Mouse (Mus musculus) heart, postnatal 36 days (tissue): ENCODE data around the gene Mfsd12. TPM values are rescaled to one million over a fixed set of nuclear protein-coding genes. Genes with fewer than 3 reads are reported as not detected.

ENCODE experiments used
- DNase-seq, 2 experiments: peaks; one replicate each; pipeline ENCODE4 v3.0.0; 2021 to 2022
- intact Hi-C: fragments of 180-260 bp; cut with DNase I; formaldehyde crosslinking; loops from one replicate; pipeline ENCODE4 v1.15.1; 2025
- total RNA-seq, 2 experiments: library from RNA; stranded (reverse); gene quantifications; 2 replicates each; pipeline ENCODE4 v1.2.3; 2021

The Mfsd12 gene
- total RNA-seq, 2 experiments from 2014 or later = 11.7 to 12.5 TPM

GRCm38 (mm10) chr10:81378553-81379182, 21.4 kb downstream of the Mfsd12 start:
- peak; percentile 100 for DNase-seq
- intact Hi-C loops = no loop called here

DNA sequence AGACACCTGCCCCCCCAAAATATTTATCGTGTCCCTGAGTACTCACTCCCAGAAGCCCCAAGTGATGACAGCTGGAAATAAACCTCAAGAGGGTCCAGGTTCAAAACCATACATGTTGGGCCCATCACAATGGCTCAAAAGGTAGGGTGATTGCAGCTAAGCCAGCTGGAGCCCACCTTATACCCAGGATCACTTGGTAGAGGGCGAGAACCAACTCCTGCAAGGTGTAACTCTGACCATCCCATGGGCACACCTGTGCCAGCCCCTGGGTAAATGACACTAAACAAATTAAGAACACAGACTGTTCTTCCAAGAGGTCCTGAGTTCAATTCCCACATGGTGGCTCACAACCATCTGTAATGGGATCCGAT, 21.9 kb downstream of the Mfsd12 start:
- intact Hi-C loops = no loop called here
- DNase-seq = no peak

- intact Hi-C loops = loop anchor here (10.0 kb wide), 1 partner anchor 165 kb away; the partner anchor contains the start of gene Gna11
- no peak for DNase-seq
Measured at GRCm38 (mm10) chr10:81379809-81380378, 22.6 kb downstream of the Mfsd12 start.

GRCm38 (mm10) chr10:81382039-81382438, 24.7 kb downstream of the Mfsd12 start:
- intact Hi-C loops = loop anchor here (10.0 kb wide), 1 partner anchor 163 kb away; the partner anchor contains the start of gene Gna11
- no peak for DNase-seq

DNA sequence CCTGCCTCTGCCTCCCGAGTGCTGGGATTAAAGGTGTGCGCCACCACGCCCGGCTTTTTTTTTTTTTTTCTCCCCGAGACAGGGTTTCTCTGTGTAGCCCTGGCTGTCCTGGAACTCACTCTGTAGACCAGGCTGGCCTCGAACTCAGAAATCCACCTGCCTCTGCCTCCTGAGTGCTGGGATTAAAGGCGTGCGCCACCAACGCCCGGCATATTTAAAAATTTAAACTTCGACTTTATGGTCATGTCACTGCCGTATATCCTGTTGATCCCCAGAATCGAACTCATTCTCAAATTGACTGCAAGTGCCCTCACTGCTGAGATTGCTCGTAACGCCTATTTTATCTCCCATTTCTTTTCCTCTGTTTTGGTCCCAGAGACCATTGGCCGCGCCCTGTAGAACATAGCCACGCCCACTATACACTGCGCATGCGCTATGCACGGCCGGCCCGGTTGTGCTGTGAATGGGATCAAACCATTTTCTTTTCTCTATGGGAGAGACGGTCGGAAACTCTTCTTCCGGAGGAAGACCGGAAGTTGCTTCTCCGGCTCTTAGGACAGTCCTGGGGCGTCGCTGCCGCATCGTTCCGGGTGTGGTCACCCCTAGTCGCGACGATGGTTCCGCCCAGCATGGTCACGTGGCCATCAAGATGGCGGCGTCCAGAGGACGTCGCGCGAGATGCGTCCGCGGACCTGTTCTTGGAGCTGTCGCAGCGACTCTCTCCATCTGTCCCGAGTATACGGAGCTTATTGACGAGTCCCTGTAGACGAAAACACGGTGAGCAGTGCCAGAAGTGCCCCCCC, 26.7 kb downstream of the Mfsd12 start, which contains the start of the genes Dohh and Gm48551:
Gene Dohh, plus strand, starts transcription at position 627 of the 803 bp plus-strand sequence.
Gene Gm48551, plus strand, starts transcription at position 665 of the 803 bp plus-strand sequence.
- peak; percentile 99 to 100 for DNase-seq
- intact Hi-C loops = loop anchor here (10.0 kb wide), 1 partner anchor 161 kb away; the partner anchor contains the start of gene Gna11

- intact Hi-C loops = loop anchor here (10.0 kb wide), 1 partner anchor 160 kb away; the partner anchor contains the start of gene Gna11
- no peak for DNase-seq
Measured at GRCm38 (mm10) chr10:81384605-81384982, 27.3 kb downstream of the Mfsd12 start.

- intact Hi-C loops = loop anchor here (10.0 kb wide), 1 partner anchor 159 kb away; the partner anchor contains the start of gene Gna11
Measured at GRCm38 (mm10) chr10:81385603-81386306, 28.5 kb downstream of the Mfsd12 start.

DNA sequence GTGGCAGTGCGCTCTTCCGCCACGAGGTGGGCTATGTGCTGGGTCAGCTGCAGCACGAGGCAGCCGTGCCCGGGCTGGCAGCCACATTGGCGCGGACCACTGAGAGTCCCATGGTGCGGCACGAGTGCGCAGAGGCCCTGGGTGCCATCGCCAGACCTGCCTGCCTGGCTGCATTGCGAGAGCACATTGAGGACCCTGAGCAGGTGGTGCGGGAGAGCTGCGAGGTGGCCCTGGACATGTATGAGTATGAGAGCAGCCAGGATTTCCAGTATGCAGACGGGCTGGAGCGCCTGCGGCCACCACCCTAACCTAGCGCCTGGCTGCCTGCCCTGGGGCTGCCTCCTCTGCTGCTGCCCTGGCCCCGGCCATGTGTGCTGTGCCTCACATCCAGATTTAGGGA, 30.4 kb downstream of the Mfsd12 start:
- no peak for DNase-seq
- intact Hi-C loops = loop anchor here (10.0 kb wide), 1 partner anchor 157 kb away; the partner anchor contains the start of gene Gna11

More at GRCm38 (mm10) chr10:81385603-81386306, 28.5 kb downstream of the Mfsd12 start:
- no peak for DNase-seq

GRCm38 (mm10) chr10:81388505-81389055, 31.3 kb downstream of the Mfsd12 start, which contains the start of gene Gm48552:
Gene Gm48552, plus strand, starts transcription at chr10:81389005.
- DNase-seq = no peak
- intact Hi-C loops = loop anchor here (1.0 to 10.0 kb wide), 2 partner anchors 62 to 156 kb away; partner anchors contain the start of gene Gna11

GRCm38 (mm10) chr10:81389373-81389772, 32.1 kb downstream of the Mfsd12 start:
- peak in 1 of 2 experiments; percentile 19 for DNase-seq
- intact Hi-C loops = loop anchor here (1.0 to 10.0 kb wide), 2 partner anchors 61 to 155 kb away; partner anchors contain the start of gene Gna11

- peak; percentile 85 for DNase-seq
- intact Hi-C loops = loop anchor here (1.0 to 10.0 kb wide), 2 partner anchors 60 to 155 kb away; partner anchors contain the start of gene Gna11
Measured at GRCm38 (mm10) chr10:81389801-81390677, 32.7 kb downstream of the Mfsd12 start.

GRCm38 (mm10) chr10:81390678-81390965, 33.3 kb downstream of the Mfsd12 start:
- DNase-seq = no peak
- intact Hi-C loops = no loop called here

DNA sequence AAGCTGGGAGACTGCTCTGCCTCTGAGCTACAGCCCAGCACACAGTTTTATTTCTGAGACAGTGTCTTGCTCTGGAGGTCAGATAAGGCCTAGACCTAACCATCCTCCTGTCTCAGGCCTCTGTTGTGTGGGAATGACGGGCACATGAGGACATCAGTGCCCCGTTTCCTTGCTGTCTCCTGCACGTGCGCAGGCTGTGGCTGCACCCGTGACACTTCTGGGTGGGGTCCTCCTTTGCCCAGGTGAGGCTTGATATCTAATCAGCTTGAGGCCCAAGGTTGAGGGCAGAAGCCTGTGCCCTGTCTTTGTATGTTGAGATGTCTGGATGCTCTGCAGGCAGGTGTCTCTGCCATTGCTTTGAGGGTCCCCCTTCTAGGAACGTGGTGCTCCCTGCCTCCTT, 35.0 kb downstream of the Mfsd12 start:
- DNase-seq = no peak
- intact Hi-C loops = no loop called here

DNA sequence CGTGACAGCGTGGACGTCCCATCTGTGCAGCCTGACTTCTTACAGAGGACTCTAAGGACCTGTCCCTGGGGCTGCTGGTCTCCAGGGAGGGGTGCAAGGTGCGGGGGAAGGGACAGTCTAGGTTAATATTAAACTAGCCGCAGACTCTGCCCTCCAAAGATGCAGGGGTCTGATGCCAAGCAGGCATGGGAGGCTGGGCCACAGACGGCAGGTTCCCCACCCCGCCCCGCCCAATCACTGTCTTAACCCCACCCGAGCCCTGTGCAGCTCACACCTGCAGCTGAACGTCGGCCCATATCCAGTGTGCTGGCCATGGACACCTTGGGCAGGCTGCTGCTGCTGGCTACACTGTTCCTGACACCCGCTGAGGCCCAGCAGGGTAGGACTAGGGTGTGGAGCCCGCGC, 35.5 kb downstream of the Mfsd12 start, which contains the start of gene Smim24:
Gene Smim24, plus strand, starts transcription at position 271 of the 405 bp plus-strand sequence.
- DNase-seq = no peak
- intact Hi-C loops = no loop called here

DNA sequence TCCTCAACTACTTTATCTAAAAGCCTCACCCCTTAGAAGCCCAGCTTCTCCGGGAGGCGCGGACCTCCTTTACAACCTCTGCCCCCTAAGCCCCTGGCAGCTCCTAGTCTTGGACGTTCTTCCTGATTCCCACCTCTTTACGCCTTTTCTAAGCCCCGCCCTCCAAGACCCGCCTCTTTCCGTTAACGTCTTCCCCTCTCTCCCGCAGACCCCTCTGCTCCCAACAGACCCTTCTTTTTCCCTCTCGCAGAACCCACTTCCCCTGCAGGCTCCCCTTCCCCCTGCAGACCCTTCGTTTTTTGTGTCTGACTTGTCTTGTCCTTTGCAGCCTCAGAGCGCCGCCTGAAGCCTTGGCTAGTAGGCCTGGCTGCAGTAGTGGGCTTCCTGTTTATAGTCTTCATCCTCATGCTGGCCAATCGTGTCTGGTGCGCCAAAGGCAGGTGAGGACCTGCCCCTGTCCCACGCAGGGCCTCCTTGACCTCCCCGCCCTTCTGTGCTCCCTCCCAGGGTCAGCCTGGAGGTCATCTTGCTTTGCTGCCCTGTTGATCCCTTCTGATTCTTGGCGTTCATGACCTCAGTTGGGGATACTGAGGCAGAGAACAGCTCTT, 36.3 kb downstream of the Mfsd12 start:
- peak; percentile 56 to 63 for DNase-seq
- intact Hi-C loops = loop anchor here (2.0 kb wide), 1 partner anchor 47 kb away; no protein-coding TSS in a partner anchor

- peak; percentile 78 to 86 for DNase-seq
- intact Hi-C loops = loop anchor here (2.0 kb wide), 1 partner anchor 46 kb away; no protein-coding TSS in a partner anchor
Measured at GRCm38 (mm10) chr10:81395127-81395526, 37.8 kb downstream of the Mfsd12 start.

DNA sequence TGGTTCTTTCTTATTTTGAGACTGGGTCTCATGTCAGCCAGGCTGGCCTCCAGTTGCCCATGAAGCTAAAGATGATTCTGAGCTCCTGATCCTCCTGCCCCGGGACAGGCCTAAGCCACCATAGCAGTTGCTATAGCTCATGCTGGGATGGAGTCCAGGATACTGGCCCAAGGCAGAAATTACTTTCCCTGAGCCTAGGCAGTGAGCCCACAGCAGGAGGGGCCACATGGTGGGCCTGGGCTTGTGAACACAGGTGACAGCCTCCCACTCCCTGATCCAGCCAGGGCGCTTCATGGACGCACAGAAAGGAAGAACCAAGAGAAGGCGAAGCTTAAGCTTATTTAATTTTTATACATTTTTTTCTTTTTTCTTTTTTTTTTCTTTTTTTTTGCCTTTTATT, 38.6 kb downstream of the Mfsd12 start:
- DNase-seq = no peak
- intact Hi-C loops = loop anchor here (2.0 kb wide), 1 partner anchor 45 kb away; no protein-coding TSS in a partner anchor

DNA sequence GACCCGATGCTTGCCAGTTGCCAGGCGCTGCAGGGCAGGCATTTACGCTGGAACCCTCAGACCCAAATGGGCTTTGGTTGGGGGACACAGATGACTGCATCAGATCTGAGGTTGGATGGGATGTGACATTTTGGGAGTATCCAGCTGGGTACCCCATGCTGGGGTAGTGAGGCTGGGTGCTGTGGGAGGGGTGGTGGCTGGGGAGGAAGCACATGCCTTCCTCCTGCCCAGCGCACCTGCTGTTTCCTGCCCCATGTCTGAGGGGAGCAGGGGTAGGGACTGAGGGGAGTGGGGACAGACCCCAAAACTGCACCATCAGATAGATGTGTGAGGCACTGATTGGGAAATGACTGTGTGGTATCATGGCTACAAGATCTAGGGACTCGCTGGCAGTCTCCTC, 39.5 kb downstream of the Mfsd12 start:
- intact Hi-C loops = no loop called here
- no peak for DNase-seq
